Mouse (Mus musculus) small intestine, adult 2 months (tissue): Measurements from ENCODE around the gene Etv1.

Experiments
- CTCF ChIP-seq: fragments of 200-500 bp; IDR thresholded peaks from 2 replicates; pipeline ENCODE4 v1.5.1; 2012; ENCODE audit warnings: low read depth, mild to moderate bottlenecking, control low read depth, inconsistent platforms, low read length, moderate library complexity, mixed read lengths; ENCODE audit not compliant: insufficient replicate concordance, insufficient read length; ENCODE audit errors: extremely low read depth
- POLR2A ChIP-seq: fragments of 200-500 bp; IDR thresholded peaks from 2 replicates; pipeline ENCODE4 v1.6.1; 2012; ENCODE audit warnings: low read depth, mild to moderate bottlenecking, control low read depth, inconsistent platforms, low read length, moderate library complexity

DNA sequence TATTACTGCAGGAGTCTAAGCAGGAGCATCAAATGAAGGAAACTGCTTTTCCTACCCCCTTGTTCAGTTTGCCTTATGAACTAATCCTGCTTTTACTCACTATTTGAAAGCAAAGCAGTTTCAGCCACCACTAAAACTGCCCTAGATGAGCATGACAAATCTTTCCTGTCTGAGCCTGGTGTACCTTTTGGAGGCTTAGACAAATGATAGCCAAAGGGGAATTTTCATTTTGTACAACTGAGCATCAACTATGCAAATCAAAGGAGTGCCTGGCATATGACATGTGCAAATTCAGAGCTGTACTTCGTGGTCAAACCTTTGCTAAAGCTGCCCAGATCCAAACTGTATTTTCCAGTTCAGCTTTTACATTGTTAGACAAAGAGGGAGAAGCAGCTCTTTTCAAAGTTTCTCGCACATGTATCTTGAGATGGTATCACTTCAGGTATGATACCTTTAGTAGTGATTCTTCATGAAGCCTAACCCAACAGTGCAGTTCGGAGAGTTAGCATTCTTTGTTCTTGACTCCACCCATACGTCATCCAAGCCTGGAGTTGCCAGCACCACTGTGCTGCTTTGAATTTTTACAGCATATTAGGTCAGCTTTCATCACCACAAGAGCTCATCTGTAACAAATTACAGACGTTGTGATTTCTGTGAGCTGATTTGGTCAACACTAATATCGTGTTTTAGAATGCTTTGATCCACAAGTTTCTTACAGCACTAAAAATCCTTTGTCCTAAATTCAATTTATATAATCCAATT is 68.5 kb downstream of the Etv1 start:
- no peak for TF ChIP-seq CTCF
- TF ChIP-seq POLR2A = no peak
